Mouse (Mus musculus) neural tube, embryonic 12.5 days (tissue): ENCODE results near the gene Mex3a. TPM values are rescaled to one million over a fixed set of nuclear protein-coding genes. Genes with fewer than 3 reads are reported as not detected.

ENCODE experiments used
- ATAC-seq: fragments of 200-750 bp; cut with Nextera tagmentation; 2 replicates; pipeline ENCODE4 v1.8.0; 2017; ENCODE audit warnings: low read depth, mild to moderate bottlenecking, moderate TSS enrichment, moderate library complexity; ENCODE audit not compliant: low FRiP score
- H3K27ac ChIP-seq: fragments of 300-500 bp; sonication (generic); 2 replicates; pipeline ENCODE4 v1.5.1; 2016
- H3K27me3 ChIP-seq: fragments of 300-500 bp; sonication (generic); replicated peaks from 2 replicates; pipeline ENCODE4 v1.6.1; 2016; ENCODE audit warnings: mild to moderate bottlenecking
- H3K36me3 ChIP-seq: fragments of 300-500 bp; sonication (generic); 2 replicates; pipeline ENCODE4 v1.6.1; 2016; ENCODE audit warnings: mild to moderate bottlenecking
- H3K4me1 ChIP-seq: fragments of 300-500 bp; sonication (generic); 2 replicates; pipeline ENCODE4 v1.6.1; 2016
- H3K4me2 ChIP-seq: fragments of 300-500 bp; sonication (generic); replicated peaks from 2 replicates; pipeline ENCODE4 v1.6.1; 2016; ENCODE audit warnings: mild to moderate bottlenecking
- H3K4me3 ChIP-seq: fragments of 300-500 bp; sonication (generic); 2 replicates; pipeline ENCODE4 v1.5.1; 2016
- H3K9ac ChIP-seq: fragments of 300-500 bp; sonication (generic); 2 replicates; pipeline ENCODE4 v1.6.1; 2016; ENCODE audit warnings: mild to moderate bottlenecking
- H3K9me3 ChIP-seq: fragments of 300-500 bp; sonication (generic); 2 replicates; pipeline ENCODE4 v1.6.1; 2016; ENCODE audit warnings: mild to moderate bottlenecking
- WGBS: fragments of 180-500 bp; shearing (Covaris S2); methylation state at CpG from one replicate; pipeline ENCODE4 v1.1.7; 2016; 5-methylcytosine and 5-hydroxymethylcytosine counted together
- polyA plus RNA-seq: library from polyadenylated mRNA; unstranded; fragments of >200 nt; fragmentation: Nextera tagmentation; extraction: Ambion mirVana; gene quantifications from 2 replicates; pipeline ENCODE4 v1.2.1, GENCODE M21; 2016

Mex3a gene
- polyA plus RNA-seq, 1 experiment from 2014 or later = 43.3 TPM

- WGBS = 81% methylated on average over 7 of the region's 7 CpGs
- Histone ChIP-seq H3K9me3 (no peaks in the 10 kb centered on the region), H3K27me3 (peaks cover 28% of the 10 kb centered on the region), H3K4me2 (no peak overlapping the region), H3K4me3 (no peak overlapping the region), H3K4me1 (peaks cover 14% of the 10 kb centered on the region), H3K9ac (no peak overlapping the region), H3K36me3 (no peaks in the 10 kb centered on the region), H3K27ac (no peak overlapping the region)
- ATAC-seq = no peak
Observed at GRCm38 (mm10) chr3:88500087-88500486, 32.1 kb upstream of the Mex3a start.

DNA sequence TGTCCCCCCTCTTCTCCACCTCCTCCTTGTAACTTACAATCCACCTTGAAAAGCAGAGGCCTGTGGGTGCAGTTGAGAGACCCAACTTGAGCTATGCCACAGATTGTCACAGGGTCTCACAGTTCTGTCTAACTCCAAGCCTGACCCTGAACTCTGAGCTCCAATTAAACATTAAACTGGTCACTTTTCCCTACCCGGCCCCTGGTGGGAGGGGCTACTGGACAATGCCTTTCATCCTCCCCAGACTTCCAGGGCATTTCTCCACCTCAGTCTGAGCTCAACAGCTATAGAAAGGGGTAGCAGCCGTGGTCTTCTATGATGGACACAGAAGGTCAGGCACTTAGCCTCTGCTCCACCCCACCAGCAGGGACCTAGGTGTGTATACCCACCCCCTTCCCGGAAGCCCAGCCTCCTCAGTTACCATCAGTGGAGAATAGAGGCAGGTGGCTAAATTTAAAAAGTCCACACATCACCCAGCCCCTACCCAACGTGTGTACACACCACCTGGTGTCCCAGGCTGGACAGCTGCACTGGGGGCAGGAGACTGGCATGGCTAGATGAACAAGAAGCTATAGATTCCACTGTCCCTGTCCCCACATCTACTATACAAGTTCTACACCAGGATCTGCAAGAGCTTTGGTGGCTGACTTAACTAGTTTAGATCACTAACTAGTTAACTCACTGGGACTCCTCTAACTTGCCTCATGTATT, 31.4 kb upstream of the Mex3a start:
- Histone ChIP-seq H3K27me3 (peaks cover 32% of the 10 kb centered on the region), H3K4me3 (no peak overlapping the region), H3K27ac (no peak overlapping the region), H3K4me1 (peaks cover 14% of the 10 kb centered on the region), H3K9me3 (no peaks in the 10 kb centered on the region), H3K9ac (no peak overlapping the region), H3K4me2 (peak overlapping the region; percentile 94; the same call in 1 of the 2 replicates), H3K36me3 (no peaks in the 10 kb centered on the region)
- 39% methylated on average over 4 of the region's 4 CpGs for WGBS
- ATAC-seq = no peak

DNA sequence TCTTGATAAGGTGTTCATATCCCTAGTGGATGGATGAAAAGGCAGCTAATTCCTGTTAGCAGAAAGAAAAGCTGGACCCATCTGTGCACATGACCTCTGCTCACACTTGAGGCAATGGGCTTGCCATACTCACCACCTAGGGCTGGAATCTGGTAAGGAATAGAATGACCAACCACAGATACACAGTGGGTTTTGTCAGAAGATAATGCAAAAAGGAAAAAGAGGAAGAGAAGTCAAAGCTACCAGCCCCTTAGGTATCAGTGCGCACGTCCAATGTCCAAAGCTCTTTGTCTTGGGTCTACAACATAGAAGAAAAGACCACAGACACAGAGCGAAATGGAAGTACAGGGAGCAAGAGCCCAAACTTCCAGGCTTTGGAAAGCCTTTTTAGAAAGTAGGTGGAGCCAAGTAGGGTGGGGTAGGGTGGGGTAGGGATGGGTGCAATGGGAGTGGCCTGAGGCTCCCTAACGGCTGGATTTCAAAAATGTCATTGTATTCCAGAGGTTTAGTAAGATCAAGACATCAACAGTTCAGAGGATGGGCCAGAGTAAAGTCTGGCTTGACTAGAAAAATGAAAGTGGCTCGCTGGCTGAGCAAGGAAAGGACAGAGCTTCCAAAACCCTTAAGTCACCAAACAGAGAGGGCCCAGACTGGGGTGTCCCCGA, 30.7 kb upstream of the Mex3a start:
- H3K27me3 ChIP-seq = peaks cover 32% of the 10 kb centered on the region
- peaks cover 14% of the 10 kb centered on the region for H3K4me1 ChIP-seq
- no peaks in the 10 kb centered on the region for H3K36me3 ChIP-seq
- no peak for ATAC-seq
- no peaks in the 10 kb centered on the region for H3K9me3 ChIP-seq
- H3K27ac ChIP-seq = no peak overlapping the region
- 52% methylated on average over 6 of the region's 6 CpGs for WGBS
- H3K4me3 ChIP-seq = peak overlapping the region; percentile 13
- H3K9ac ChIP-seq = no peak overlapping the region
- peak overlapping the region; percentile 94 for H3K4me2 ChIP-seq

DNA sequence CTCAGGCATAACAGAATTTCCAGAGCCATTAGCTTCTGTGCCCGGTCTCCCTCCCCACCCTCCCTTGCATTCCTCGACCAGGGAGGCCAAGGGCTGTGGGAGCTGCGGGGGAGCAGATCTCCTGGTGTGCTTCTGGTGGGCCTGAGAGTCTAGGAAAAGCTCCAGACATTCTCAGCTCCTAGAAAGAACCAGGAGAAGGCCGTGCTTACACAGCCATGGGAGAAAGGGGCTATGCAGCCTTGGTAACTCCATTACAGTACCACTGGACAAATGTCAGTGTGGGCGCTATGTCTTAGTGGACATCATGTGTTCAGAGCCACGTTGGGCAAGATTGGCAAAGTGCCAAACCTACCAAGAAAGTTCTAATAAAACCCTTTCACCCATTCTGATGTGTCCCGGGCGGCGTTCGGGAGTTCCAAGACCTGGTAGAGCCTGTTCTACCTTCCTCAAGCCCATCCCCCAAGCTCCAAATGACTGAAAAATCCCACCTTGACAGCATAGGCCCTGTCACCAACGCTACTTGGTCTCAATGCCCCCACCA, 30.1 kb upstream of the Mex3a start:
- Histone ChIP-seq H3K27ac (no peak overlapping the region), H3K36me3 (no peaks in the 10 kb centered on the region), H3K4me2 (peak overlapping the region; percentile 94), H3K4me1 (peaks cover 14% of the 10 kb centered on the region), H3K27me3 (peaks cover 32% of the 10 kb centered on the region), H3K4me3 (peak overlapping the region; percentile 54), H3K9me3 (no peaks in the 10 kb centered on the region), H3K9ac (peak overlapping the region; percentile 71)
- 18% methylated on average over 11 of the region's 11 CpGs for WGBS
- 0 out of 2 replicates have a peak, but pooled peaks have one; percentile 22 for ATAC-seq

DNA sequence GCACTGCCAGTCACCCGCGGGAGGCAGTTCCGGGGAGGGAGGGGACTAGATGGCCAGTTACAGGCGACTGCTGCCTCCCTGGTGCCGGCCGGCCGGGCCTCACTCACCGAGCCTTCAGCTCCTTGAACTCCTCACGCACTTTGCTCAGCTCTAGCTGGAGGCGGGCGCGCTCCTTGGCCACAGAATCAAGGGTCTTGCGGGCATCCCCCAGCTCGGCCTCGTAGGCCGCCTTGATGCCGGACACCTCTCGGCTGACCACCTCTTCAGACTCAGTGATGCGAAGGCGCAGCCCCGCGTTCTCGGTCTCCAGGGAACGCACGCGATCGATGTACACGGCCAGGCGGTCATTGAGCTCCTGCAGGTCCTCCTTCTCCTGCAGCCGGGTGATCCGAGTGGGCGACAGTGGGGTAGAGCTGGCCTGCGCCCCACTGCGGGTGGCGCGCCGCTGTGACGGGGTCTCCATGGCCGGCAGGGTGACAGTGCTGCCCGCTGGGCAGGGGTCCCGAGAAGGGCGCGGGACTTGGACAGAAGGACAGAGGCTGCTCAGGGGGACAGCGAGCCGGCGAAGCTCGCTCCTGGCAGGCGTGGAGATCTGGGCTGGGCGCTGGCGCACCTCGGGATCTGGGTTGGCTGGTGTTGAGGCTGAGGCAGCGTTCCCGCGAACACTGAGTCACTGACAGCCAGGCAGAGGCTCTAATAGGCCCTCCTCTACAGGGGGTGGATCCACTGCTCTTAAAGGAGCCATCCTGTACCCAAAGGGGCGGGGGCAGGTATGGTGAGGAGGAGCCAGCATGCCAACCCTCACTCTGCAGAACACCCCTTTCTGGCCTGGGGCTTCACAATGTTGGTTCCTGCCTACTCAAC, 29.3 kb upstream of the Mex3a start:
- Histone ChIP-seq H3K4me3 (peak overlapping the region; percentile 54), H3K9me3 (no peaks in the 10 kb centered on the region), H3K27ac (no peak overlapping the region), H3K9ac (peak overlapping the region; percentile 71), H3K4me2 (peak overlapping the region; percentile 94), H3K27me3 (peaks cover 32% of the 10 kb centered on the region), H3K36me3 (no peaks in the 10 kb centered on the region), H3K4me1 (peaks cover 14% of the 10 kb centered on the region)
- 1% methylated on average over 55 of the region's 55 CpGs for WGBS
- peak; percentile 73 for ATAC-seq

DNA sequence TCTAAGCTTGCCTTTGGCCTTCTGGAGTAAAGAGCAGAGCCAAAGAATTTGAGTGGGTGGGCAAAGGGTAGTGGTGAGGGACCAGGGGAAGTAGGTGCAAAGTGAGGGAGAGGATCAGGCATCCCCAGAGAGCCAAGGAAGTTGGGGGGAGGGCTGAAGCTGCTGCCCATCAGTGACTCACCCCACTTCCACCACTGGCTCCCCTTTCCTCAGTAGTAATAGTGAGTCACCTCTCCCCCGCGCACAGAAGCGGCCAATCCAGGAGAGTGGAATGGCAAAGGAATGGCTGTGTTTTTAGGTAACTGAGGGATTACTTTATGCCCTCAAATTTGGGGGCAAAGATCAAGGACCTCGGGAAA, 28.7 kb upstream of the Mex3a start:
- Histone ChIP-seq H3K36me3 (no peaks in the 10 kb centered on the region), H3K4me1 (peaks cover 14% of the 10 kb centered on the region), H3K27me3 (peaks cover 32% of the 10 kb centered on the region), H3K9me3 (no peaks in the 10 kb centered on the region), H3K4me3 (peak overlapping the region; percentile 54; the same call in 1 of the 2 replicates), H3K27ac (no peak overlapping the region), H3K9ac (no peak overlapping the region), H3K4me2 (peak overlapping the region; percentile 94)
- ATAC-seq = 0 out of 2 replicates have a peak, but pooled peaks have one; percentile 14
- 18% methylated on average over 4 of the region's 4 CpGs for WGBS

DNA sequence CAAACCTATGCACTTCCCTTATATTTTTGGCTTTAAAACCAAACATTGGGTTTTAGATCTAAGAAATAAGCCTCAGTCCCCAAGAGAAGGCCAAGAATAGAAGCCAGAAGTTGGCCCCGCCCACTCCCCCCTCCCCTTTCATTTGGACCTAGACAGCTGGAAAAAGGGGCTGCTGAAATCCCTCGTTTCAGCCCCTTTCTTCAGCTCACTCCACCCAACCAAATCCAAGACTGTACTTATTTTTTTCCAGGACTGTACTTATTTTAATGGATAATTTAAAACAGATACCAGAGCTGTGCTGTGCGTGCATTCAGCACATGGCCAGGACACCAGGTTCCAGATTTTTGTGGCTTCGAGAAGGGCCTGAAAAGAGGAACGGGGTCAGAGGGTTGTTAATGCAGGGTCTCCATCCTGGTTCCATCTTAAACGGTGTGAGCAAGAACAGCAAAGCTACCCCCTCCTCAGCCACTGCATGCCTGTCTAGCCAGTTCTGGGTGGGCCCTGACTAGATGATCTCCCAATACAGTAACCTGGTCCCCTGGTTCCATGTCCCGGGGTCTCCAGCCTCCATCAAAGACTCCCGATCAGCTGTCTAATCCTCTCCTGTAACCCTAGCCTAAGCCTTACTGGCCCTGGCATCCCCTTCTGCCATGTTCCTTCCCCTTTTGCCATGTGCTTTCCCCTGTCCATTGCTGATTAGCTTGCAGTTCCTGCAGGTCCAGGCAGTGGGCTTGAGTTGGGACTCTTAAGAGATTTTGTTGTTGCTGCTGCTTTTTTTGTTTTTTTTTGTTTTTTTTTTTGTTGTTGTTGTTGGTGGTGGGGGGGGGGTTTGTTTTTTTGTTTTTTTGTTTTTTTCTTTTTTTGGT, 28.1 kb upstream of the Mex3a start:
- Histone ChIP-seq H3K27me3 (peaks cover 32% of the 10 kb centered on the region), H3K9me3 (no peaks in the 10 kb centered on the region), H3K4me1 (peaks cover 15% of the 10 kb centered on the region), H3K9ac (no peak overlapping the region), H3K4me3 (no peak overlapping the region), H3K36me3 (no peaks in the 10 kb centered on the region), H3K27ac (no peak overlapping the region), H3K4me2 (no peak overlapping the region)
- 52% methylated on average over 8 of the region's 8 CpGs for WGBS
- no peak for ATAC-seq

DNA sequence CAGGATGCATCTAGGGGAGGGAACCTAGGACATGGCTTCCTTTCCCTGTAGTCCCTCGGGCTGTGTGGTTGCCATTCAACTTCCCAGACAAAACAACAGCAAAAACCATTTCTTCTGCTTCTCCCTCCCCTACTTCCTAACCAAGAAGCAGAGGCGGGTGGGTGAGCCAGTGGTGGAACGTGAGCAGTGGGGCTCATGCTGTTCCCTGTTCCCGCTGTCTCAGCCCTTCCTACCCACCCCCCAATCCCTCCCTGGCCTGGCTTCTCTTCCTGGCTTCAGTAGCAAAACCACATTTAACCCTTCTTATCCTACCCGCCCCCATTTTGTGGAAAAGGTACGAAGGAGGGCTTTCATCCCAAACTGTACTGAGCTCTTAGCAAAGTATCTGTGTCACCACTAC, 27.1 kb upstream of the Mex3a start:
- Histone ChIP-seq H3K27me3 (peaks cover 32% of the 10 kb centered on the region), H3K27ac (no peak overlapping the region), H3K4me3 (no peak overlapping the region), H3K4me1 (peaks cover 24% of the 10 kb centered on the region), H3K9me3 (no peaks in the 10 kb centered on the region), H3K4me2 (no peak overlapping the region), H3K36me3 (no peaks in the 10 kb centered on the region), H3K9ac (no peak overlapping the region)
- 72% methylated on average over 6 of the region's 6 CpGs for WGBS
- no peak for ATAC-seq

DNA sequence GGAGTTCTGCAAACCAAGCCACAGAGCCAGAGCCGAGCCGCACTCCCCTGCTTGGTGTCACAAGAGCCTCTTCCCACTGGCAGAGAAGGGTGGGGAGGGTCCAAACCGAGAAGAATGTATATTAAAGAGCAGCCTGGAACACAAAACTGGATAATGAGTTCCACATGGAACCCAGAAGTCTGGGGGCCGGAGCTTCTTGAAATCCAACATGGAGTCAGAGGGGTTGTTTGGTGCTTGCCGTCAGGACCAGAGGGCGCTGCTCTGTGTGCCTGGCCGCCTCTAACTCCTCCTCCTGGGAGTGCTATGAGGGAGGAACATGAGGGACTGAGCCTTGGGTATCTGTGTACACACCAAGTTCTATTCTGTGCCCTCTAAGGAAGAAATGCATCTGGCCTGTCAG, 26.4 kb upstream of the Mex3a start:
- H3K4me2 ChIP-seq = no peak overlapping the region
- peaks cover 29% of the 10 kb centered on the region for H3K4me1 ChIP-seq
- 45% methylated on average over 7 of the region's 7 CpGs for WGBS
- H3K27ac ChIP-seq = no peak overlapping the region
- H3K4me3 ChIP-seq = no peak overlapping the region
- no peaks in the 10 kb centered on the region for H3K9me3 ChIP-seq
- no peak overlapping the region for H3K9ac ChIP-seq
- no peak for ATAC-seq
- H3K36me3 ChIP-seq = no peaks in the 10 kb centered on the region
- H3K27me3 ChIP-seq = peaks cover 29% of the 10 kb centered on the region

DNA sequence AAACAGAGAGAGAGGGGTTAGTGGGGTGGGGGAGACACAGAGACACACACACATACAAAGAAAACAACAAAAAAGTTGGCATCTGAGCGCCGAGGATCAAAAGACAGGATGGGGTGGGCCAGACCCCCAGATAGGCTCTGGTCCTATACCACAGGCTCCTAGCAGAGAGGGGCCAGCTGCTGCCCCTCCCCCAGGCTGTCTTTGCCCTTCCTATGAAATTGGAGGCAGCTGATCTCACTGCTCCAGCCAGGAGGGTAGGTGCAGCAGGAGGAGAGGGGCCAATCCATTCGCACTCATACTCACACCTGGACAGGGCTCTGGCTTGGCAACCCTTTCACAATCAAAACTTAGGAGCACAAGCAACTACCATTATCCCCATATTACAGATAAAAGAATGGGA, 22.9 kb upstream of the Mex3a start:
- no peak; the same call in 1 of the 2 replicates for ATAC-seq
- no peaks in the 10 kb centered on the region for H3K36me3 ChIP-seq
- 77% methylated on average over 3 of the region's 3 CpGs for WGBS

DNA sequence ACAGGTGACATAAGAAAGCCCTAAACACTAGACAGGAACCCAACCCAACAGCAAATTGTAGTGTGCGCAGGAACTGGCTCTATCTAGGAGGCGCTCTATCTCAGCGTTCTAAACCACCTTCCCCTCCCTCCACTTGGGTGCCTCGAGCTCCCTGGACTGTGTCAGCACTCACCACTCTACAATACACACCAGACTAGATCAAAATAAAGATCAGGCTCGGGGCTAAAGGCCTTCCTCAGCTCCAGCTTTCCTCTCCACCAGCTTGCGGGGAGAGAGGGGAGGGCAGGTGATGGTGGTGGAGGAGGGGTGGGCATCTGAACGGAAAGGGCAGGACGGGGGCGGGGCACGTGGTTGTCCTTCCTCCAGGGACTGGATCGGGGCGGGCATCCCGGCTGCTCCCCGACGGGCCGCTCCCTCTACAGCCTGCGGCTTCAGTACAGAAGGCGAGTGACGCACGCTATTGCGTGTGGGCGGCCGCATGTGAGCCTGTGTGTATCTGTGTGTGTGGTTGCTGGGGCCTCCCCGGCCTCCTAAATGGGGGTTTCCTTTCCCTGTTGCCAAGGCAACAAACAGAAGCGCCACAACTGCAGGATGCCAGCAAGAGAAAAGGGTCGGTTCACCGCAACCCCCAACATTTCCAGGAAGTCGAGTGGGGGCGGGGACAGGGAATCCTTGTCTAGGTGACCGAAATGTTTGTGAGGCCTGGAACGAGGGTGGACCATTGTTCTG, 22.3 kb upstream of the Mex3a start, which contains the start of gene Lmna:
Gene Lmna, minus strand, starts transcription at position 265 of the 729 bp plus-strand sequence.
- H3K27ac ChIP-seq = peak within 1 kb of the TSS; percentile 42
- peaks cover 29% of the 10 kb centered on the region for H3K4me1 ChIP-seq
- WGBS = 1% methylated on average over 31 of the region's 31 CpGs
- H3K4me3 ChIP-seq = peak within 1 kb of the TSS; percentile 28
- H3K36me3 ChIP-seq = no peaks in the 10 kb centered on the region
- peak; percentile 98 for ATAC-seq
- peak within 1 kb of the TSS; percentile 57 for H3K4me2 ChIP-seq
- H3K27me3 ChIP-seq = peaks cover 6% of the 10 kb centered on the region; the same call in 1 of the 2 replicates
- H3K9ac ChIP-seq = peak within 1 kb of the TSS; percentile 41
- H3K9me3 ChIP-seq = no peaks in the 10 kb centered on the region

More for the DNA sequence above, 22.9 kb upstream of the Mex3a start:
- 0 out of 2 replicates have a peak overlapping the region, but pooled peaks have one; percentile 41 for H3K9ac ChIP-seq
- no peaks in the 10 kb centered on the region for H3K9me3 ChIP-seq
- H3K4me1 ChIP-seq = peaks cover 29% of the 10 kb centered on the region
- peak overlapping the region; percentile 42 for H3K27ac ChIP-seq
- peaks cover 8% of the 10 kb centered on the region for H3K27me3 ChIP-seq
- H3K4me2 ChIP-seq = peak overlapping the region; percentile 57
- peak overlapping the region; percentile 28 for H3K4me3 ChIP-seq
